Mouse (Mus musculus) left cerebral cortex, postnatal 4 days (tissue): ENCODE measurements at regions not wholly inside any gene's neighbourhood (a gene's known extent, or its start where the extent isn't known, plus 50 kb on each side); places are given as distances from the start of the nearest gene placed in this dataset.
A peak's percentile ranks its signal among the peaks of the same experiment; 100 is the strongest.

ENCODE experiments used
- DNase-seq: peaks from one replicate; pipeline ENCODE4 v3.0.0-alpha.2; 2022
- intact Hi-C: fragments of 180-260 bp; cut with DNase I; formaldehyde crosslinking; loops from one replicate; pipeline ENCODE4 v1.15.1; 2025

GRCm38 (mm10) chr8:84336376-84336775 lies 51.9 kb upstream of the Cacna1a start:
- intact Hi-C loops = no loop called here

GRCm38 (mm10) chr8:84334333-84334732 lies 53.9 kb upstream of the Cacna1a start:
- intact Hi-C loops = no loop called here
- DNase-seq = peak; percentile 82

More at GRCm38 (mm10) chr8:84336376-84336775, 51.9 kb upstream of the Cacna1a start:
- no peak for DNase-seq

DNA sequence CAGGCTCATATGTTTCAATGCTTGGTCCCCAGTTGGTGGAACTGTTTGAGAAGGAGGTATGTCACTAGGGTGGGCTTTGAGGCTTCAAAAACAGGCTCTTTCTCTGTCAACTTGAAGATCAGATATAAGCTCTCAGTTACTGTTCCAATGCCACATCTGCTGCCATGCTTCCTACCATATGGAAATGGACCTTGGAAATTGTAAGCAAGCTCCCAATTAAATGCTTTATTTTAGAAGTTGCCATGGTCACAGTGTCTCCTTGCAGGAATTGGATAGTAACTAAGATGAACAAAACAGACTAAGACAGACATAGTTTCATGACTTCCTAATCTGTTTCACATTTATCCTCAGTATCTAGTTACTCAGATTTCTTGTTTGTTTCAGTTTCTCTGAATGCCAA lies 56.7 kb upstream of the Cacna1a start:
- no peak for DNase-seq

DNA sequence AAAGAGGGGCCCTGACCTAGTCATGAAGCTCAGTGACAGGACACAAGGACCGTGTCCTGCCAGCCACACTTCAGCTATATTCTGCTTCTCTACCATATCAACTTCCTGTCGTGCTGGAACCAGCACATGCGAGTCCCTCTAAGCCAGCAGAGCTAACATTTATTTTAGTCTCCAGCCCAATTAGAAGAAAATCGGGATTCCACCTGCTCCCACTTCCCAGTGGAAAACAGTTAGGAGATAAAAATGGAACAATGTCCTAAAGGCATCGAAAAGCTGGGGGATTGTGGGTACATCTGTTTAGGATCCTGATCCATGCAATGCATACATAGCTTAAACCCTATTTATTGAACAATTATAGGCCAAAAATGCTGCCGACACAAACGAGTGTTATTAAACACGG lies 58.7 kb upstream of the Cacna1a start:
- DNase-seq = no peak
- intact Hi-C loops = no loop called here

More for the DNA sequence above, 56.7 kb upstream of the Cacna1a start:
- intact Hi-C loops = no loop called here

GRCm38 (mm10) chr8:84322761-84323160 lies 52.6 kb upstream of the Ccdc130 start:
- DNase-seq = no peak
- intact Hi-C loops = no loop called here

DNA sequence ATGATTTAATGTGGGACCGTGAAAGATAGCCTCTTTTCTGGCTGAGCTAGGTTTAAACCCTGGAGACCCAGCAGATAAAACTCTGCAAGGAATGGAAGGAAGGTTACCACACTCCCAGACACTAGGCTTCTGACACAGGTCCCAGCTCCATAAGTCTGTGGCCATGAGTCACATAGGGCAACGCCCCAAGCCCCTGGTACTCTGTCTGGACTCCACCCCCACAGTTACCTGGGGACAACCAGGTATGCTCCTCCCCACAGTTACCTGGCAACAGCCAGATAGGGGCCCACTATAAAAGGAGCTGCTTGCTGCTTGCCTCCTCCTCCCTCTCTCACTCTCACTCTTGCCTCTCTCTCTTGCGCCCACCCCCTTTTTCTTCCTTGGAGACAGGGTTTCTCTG lies 51.7 kb upstream of the Ccdc130 start:
- DNase-seq = no peak
- intact Hi-C loops = no loop called here
